Mouse (Mus musculus): Measurements from ENCODE around the gene Scrg1. TPM values are rescaled to one million over a fixed set of nuclear protein-coding genes. Genes with fewer than 3 reads are reported as not detected.

The Scrg1 gene
- polyA plus RNA-seq, 1 experiment: not detected

DNA sequence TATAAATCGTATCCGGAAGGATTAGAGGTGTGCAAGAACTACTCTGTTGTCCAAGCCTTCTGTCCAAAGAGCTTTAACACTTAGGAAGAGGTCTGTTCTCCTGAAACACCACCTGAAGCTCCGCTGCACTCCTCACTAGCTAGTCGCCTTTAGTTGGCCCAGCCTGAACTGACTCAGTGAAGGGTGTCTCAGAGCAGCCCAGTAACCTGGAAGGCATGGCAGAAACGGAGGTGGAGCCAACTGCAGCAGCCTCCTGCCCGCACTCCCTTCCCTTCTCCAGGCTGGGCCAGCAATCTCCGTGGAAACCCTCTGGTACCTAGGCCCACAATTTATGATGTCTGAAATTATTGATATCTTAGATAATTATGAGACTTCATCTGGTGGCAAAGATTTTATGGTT lies 5.0 kb upstream of the Scrg1 start:
- H3K4me1 ChIP-seq: 0 out of 2 replicates have a peak, but pooled peaks cover under 1% of the 10 kb centered on the region
- H3K36me3 ChIP-seq (replicated peaks; ENCODE audit: low read length): no peaks in the 10 kb centered on the region
- no peaks in the 10 kb centered on the region for H3K27me3 ChIP-seq (replicated peaks)
- peaks cover 9% of the 10 kb centered on the region for H3K9me3 ChIP-seq
- TF ChIP-seq FLI1 (IDR thresholded peaks at IDR 0.05; ENCODE audit: low read length) (no peak), GATA1 (IDR thresholded peaks at IDR 0.05; ENCODE audit: borderline replicate concordance, low read length) (no peak)
- H3K4me3 ChIP-seq (replicated peaks): no peak overlapping the region

DNA sequence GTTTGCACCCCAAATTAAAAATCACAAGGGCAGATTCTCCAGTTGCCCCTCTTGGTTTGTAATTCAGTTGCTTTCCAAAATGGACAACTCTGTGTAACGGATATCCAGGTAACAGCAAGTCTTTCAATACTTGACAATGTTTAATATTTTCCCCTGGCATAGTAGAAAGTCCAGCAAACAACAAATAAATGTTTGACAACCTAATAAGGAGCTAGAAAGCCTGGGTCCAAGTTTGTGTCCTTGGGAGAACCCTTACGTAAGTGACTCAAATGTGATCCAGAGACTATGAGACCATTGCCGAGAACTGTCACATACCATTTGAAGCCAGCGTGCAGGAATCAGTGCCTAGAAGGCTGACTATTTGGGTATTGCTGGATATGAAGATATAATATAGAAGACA lies 3.8 kb upstream of the Scrg1 start:
- Histone ChIP-seq H3K9me3 (peaks cover 9% of the 10 kb centered on the region), H3K27me3 (replicated peaks) (no peaks in the 10 kb centered on the region), H3K4me1 (0 out of 2 replicates have a peak, but pooled peaks cover 6% of the 10 kb centered on the region), H3K4me3 (replicated peaks) (no peak overlapping the region), H3K36me3 (replicated peaks; ENCODE audit: low read length) (no peaks in the 10 kb centered on the region)
- TF ChIP-seq FLI1 (IDR thresholded peaks at IDR 0.05; ENCODE audit: low read length) (no peak), GATA1 (IDR thresholded peaks at IDR 0.05; ENCODE audit: borderline replicate concordance, low read length) (no peak)

DNA sequence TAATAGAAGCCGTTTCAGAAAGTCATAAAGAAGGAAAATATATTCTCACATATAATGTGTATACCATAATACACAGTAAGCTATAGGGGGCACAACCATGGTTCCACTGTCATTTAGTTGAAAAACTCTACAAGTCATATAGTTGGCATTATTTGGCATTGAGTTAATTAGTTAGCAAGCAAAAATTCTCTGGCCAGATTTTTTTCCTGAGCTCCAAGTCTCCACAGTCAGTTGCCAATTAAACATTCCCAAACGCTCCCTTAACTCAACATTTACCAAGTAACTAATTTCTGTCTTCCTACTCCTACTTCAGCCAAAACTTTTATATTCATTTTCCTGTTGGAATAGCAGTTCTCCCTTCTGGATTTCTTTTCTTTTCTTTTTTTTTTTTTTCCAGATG lies 2.4 kb upstream of the Scrg1 start:
- TF ChIP-seq FLI1 (IDR thresholded peaks at IDR 0.05; ENCODE audit: low read length) (no peak), GATA1 (IDR thresholded peaks at IDR 0.05; ENCODE audit: borderline replicate concordance, low read length) (no peak)

DNA sequence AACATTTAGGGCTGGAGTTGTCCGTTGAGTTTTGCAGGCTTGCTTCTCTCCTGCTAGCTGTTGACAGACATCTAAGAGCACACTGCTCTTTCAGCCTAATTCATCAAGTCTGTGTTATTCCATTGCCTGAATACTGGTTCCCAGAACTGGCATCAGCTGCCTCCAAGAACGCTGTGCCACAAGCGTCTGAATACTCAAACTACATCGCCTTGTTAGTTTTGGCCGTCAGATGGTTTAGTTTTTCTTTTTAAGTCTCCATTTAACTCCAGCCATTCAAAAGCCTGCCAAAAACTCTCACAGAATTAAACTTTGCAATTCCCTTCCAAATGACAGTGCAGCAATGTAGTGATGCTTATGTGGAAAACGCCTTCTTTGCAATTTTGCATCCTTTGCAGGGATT lies 1.4 kb downstream of the Scrg1 start:
- Histone ChIP-seq H3K36me3 (replicated peaks; ENCODE audit: low read length) (no peaks in the 10 kb centered on the region), H3K9me3 (no peaks in the 10 kb centered on the region; the same call in 1 of the 2 replicates), H3K27me3 (replicated peaks) (no peaks in the 10 kb centered on the region), H3K4me3 (replicated peaks) (no peak overlapping the region), H3K4me1 (0 out of 2 replicates have a peak, but pooled peaks cover 6% of the 10 kb centered on the region)
- TF ChIP-seq FLI1 (IDR thresholded peaks at IDR 0.05; ENCODE audit: low read length): no peak
- TF ChIP-seq GATA1 (IDR thresholded peaks at IDR 0.05; ENCODE audit: borderline replicate concordance, low read length): no peak

More for the DNA sequence above, 2.4 kb upstream of the Scrg1 start:
- Histone ChIP-seq H3K4me1 (0 out of 2 replicates have a peak, but pooled peaks cover 6% of the 10 kb centered on the region), H3K27me3 (replicated peaks) (no peaks in the 10 kb centered on the region), H3K9me3 (peaks cover 6% of the 10 kb centered on the region), H3K36me3 (replicated peaks; ENCODE audit: low read length) (no peaks in the 10 kb centered on the region), H3K4me3 (replicated peaks) (no peak overlapping the region)

DNA sequence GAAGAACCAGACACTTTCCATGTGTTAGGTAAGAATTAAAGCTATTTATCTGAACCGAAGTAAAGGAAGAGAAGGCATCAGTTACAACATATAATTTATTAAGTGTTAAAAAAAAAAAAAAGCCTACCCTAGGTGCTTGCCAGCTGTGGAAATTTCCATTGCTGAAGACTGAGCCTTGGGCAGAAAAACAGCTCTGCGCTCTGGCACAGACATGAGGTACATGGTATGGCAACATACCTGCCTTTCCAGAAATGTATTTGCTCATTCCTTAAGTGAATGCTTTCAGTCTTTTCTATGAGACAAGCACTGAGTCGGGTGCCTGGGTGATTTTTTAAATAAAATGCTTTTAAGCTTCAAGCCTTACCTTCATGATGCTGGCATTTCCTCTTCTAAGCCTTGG lies 2.2 kb downstream of the Scrg1 start:
- Histone ChIP-seq H3K9me3 (no peaks in the 10 kb centered on the region; the same call in 1 of the 2 replicates), H3K4me1 (peaks cover 6% of the 10 kb centered on the region; the same call in 1 of the 2 replicates), H3K27me3 (replicated peaks) (no peaks in the 10 kb centered on the region), H3K4me3 (replicated peaks) (no peak overlapping the region), H3K36me3 (replicated peaks; ENCODE audit: low read length) (no peaks in the 10 kb centered on the region)
- TF ChIP-seq FLI1 (IDR thresholded peaks at IDR 0.05; ENCODE audit: low read length): no peak
- no peak for TF ChIP-seq GATA1 (IDR thresholded peaks at IDR 0.05; ENCODE audit: borderline replicate concordance, low read length)

DNA sequence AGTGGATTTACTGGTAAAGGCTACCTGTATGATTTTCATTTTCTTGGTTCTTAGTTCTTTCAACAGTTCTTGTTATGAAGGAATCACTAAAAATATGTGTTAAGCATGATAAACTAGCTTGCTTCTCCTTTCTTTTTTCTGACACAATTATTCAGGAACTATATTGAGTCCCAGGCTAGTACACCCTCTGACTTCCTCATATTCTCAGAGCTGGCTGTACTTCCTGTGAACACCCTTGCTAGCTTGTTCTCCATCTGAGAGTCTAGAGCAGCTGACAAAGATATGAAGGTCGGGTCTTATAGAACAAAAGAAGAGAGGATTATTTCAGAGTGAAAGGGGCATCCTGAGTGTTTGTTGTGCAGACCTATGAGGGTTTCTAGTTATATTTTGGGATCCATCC lies 7.1 kb downstream of the Scrg1 start:
- H3K27me3 ChIP-seq (replicated peaks): no peaks in the 10 kb centered on the region
- no peak overlapping the region for H3K4me3 ChIP-seq (replicated peaks)
- no peaks in the 10 kb centered on the region for H3K9me3 ChIP-seq
- no peak for TF ChIP-seq GATA1 (IDR thresholded peaks at IDR 0.05; ENCODE audit: borderline replicate concordance, low read length)
- no peak for TF ChIP-seq FLI1 (IDR thresholded peaks at IDR 0.05; ENCODE audit: low read length)
- peaks cover 5% of the 10 kb centered on the region for H3K4me1 ChIP-seq
- H3K36me3 ChIP-seq (replicated peaks; ENCODE audit: low read length): no peaks in the 10 kb centered on the region

DNA sequence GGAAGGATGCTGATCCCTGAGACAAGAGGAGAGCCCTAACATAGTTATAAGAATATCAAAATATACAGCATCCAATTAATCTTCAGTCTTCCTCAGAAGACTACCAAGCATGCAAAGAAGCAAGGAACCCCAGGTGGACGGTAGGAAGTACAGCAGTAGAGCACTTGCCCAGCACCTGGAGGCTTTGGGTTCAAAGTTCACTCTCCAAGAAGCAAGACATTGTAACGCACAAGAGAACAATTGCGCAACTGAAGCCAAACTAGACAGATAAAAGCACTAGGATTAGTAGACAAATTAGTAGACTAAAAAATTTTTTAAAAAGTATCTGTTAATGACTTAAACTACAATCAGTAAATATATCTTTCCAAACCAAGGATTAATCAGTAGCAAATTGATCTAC lies 8.0 kb downstream of the Scrg1 start:
- TF ChIP-seq FLI1 (IDR thresholded peaks at IDR 0.05; ENCODE audit: low read length) (no peak), GATA1 (IDR thresholded peaks at IDR 0.05; ENCODE audit: borderline replicate concordance, low read length) (no peak)
- H3K4me3 ChIP-seq (replicated peaks): no peak overlapping the region
- no peaks in the 10 kb centered on the region for H3K9me3 ChIP-seq
- H3K27me3 ChIP-seq (replicated peaks): no peaks in the 10 kb centered on the region
- peaks cover 5% of the 10 kb centered on the region for H3K4me1 ChIP-seq
- H3K36me3 ChIP-seq (replicated peaks; ENCODE audit: low read length): no peaks in the 10 kb centered on the region

DNA sequence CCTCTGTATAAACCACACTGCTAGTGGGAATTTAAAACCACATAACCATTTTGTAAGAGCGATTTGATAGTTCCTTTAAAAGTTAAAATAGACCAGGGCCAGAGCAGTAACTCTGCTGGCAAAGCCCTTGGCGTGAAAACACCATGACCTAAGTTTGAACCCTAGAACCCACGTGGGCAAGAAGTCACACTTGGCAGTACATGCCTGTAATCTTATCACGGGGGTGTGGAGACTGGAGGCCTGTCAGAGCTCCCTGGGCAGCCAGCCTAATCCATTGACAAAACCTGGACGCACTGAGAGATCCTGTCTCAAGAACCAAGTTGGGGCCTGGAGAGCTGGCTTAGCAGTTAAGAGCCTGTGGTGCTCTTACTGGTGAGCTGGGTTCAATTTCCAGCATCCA lies 12.9 kb downstream of the Scrg1 start:
- Histone ChIP-seq H3K9me3 (no peaks in the 10 kb centered on the region), H3K4me1 (peaks cover 5% of the 10 kb centered on the region), H3K36me3 (replicated peaks; ENCODE audit: low read length) (no peaks in the 10 kb centered on the region), H3K27me3 (replicated peaks) (no peaks in the 10 kb centered on the region), H3K4me3 (replicated peaks) (no peak overlapping the region)
- TF ChIP-seq FLI1 (IDR thresholded peaks at IDR 0.05; ENCODE audit: low read length) (no peak), GATA1 (IDR thresholded peaks at IDR 0.05; ENCODE audit: borderline replicate concordance, low read length) (no peak)

DNA sequence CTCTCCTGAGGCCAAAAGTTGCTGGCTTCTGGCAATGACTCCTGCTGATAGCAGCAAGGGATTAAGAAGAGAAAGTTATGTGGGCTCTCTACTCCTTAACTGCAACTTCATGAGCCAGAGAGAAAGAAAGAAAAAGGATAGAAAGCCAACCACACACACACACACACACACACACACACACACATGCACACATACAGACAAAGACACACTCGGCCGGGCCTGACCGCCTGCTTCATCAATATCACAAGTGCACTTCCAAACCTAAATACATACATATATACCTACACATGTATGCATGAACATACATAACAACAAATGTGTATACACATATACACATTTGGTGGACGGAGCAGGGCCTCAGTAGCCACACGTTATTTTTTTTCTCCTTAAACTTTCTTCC lies 15.1 kb downstream of the Scrg1 start:
- H3K9me3 ChIP-seq: no peaks in the 10 kb centered on the region
- no peak overlapping the region for H3K4me3 ChIP-seq (replicated peaks)
- H3K4me1 ChIP-seq: no peaks in the 10 kb centered on the region
- H3K27me3 ChIP-seq (replicated peaks): no peaks in the 10 kb centered on the region
- no peaks in the 10 kb centered on the region for H3K36me3 ChIP-seq (replicated peaks; ENCODE audit: low read length)
- no peak for TF ChIP-seq GATA1 (IDR thresholded peaks at IDR 0.05; ENCODE audit: borderline replicate concordance, low read length)
- no peak for TF ChIP-seq FLI1 (IDR thresholded peaks at IDR 0.05; ENCODE audit: low read length)

DNA sequence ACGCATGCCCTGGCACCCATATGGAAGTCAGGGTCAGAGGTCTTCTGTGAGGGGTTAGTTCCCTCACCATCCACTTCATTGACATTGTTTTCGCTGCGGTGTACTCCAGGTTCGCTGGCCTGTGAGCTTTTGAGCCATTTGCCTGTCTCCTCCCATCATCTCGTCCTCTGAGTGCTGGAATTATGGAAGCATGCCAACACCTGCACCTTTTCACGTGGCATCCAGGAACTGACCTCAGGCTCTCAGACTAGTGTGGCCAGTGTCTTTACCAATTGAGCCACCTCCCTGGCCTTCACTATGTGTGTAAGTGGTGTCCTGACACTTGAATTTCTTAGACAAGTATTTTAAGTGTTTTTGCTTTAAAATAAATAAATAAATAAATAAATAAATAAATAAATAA lies 18.0 kb downstream of the Scrg1 start:
- no peaks in the 10 kb centered on the region for H3K27me3 ChIP-seq (replicated peaks)
- H3K9me3 ChIP-seq: no peaks in the 10 kb centered on the region
- H3K4me3 ChIP-seq (replicated peaks): no peak overlapping the region
- H3K4me1 ChIP-seq: peaks cover 22% of the 10 kb centered on the region
- H3K36me3 ChIP-seq (replicated peaks; ENCODE audit: low read length): no peaks in the 10 kb centered on the region
- TF ChIP-seq GATA1 (IDR thresholded peaks at IDR 0.05; ENCODE audit: borderline replicate concordance, low read length) (no peak), FLI1 (IDR thresholded peaks at IDR 0.05; ENCODE audit: low read length) (no peak)

DNA sequence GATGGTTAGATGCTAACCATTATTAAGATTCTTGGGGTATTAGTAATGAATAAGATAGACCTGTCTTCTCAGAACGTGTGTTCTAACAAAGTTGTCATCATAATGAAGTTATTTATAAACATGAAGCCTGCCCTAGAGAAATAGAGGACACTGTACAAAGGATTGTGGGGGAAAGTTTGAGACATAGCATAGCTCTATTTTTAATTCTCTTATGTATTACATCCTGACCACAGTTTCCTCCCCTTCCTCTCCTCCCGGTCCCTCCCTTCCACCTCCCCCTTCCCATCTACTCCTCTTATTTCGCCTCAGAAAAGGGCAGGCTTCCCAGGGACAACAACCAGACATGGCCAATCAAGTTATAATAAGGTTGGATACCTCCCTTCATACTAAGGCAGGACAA lies 22.7 kb downstream of the Scrg1 start:
- TF ChIP-seq GATA1 (IDR thresholded peaks at IDR 0.05; ENCODE audit: borderline replicate concordance, low read length): no peak
- no peak for TF ChIP-seq FLI1 (IDR thresholded peaks at IDR 0.05; ENCODE audit: low read length)
- H3K4me1 ChIP-seq: peaks cover 42% of the 10 kb centered on the region
- no peaks in the 10 kb centered on the region for H3K27me3 ChIP-seq (replicated peaks)
- H3K36me3 ChIP-seq (replicated peaks; ENCODE audit: low read length): peaks cover 24% of the 10 kb centered on the region
- no peaks in the 10 kb centered on the region for H3K9me3 ChIP-seq
- H3K4me3 ChIP-seq (replicated peaks): no peak overlapping the region
